Mouse (Mus musculus) cerebellum, adult 9-11 months (tissue): ENCODE data around the gene Rps6kc1.

Experiments used
- DNase-seq: peaks from one replicate; pipeline ENCODE4 v3.0.0; 2022

Rps6kc1 gene

GRCm38 (mm10) chr1:190757899-190758298 lies 153.7 kb downstream of the Rps6kc1 start:
- DNase-seq = no peak

- no peak for DNase-seq
Measured at GRCm38 (mm10) chr1:190751794-190752570, 159.6 kb downstream of the Rps6kc1 start.

GRCm38 (mm10) chr1:190748937-190749336 lies 162.6 kb downstream of the Rps6kc1 start:
- DNase-seq = no peak

- peak; percentile 5 for DNase-seq
Measured at GRCm38 (mm10) chr1:190741421-190741820, 170.1 kb downstream of the Rps6kc1 start.

GRCm38 (mm10) chr1:190732803-190733202 lies 178.8 kb downstream of the Rps6kc1 start:
- no peak for DNase-seq

- DNase-seq = no peak
Measured at GRCm38 (mm10) chr1:190729516-190730088, 182.0 kb downstream of the Rps6kc1 start.

GRCm38 (mm10) chr1:190728111-190728651 lies 183.4 kb downstream of the Rps6kc1 start:
- DNase-seq = no peak

- no peak for DNase-seq
Measured at GRCm38 (mm10) chr1:190727385-190727784, 184.2 kb downstream of the Rps6kc1 start.

GRCm38 (mm10) chr1:190724591-190725380 lies 186.8 kb downstream of the Rps6kc1 start:
- DNase-seq = no peak

GRCm38 (mm10) chr1:190723926-190724430 lies 187.6 kb downstream of the Rps6kc1 start:
- DNase-seq = no peak

GRCm38 (mm10) chr1:190713848-190714247 lies 197.7 kb downstream of the Rps6kc1 start:
- DNase-seq = no peak

- no peak for DNase-seq
Measured at GRCm38 (mm10) chr1:190697576-190697975, 214.0 kb downstream of the Rps6kc1 start.

GRCm38 (mm10) chr1:190695589-190695988 lies 216.0 kb downstream of the Rps6kc1 start:
- peak; percentile 18 for DNase-seq

- no peak for DNase-seq
Measured at GRCm38 (mm10) chr1:190690528-190691262, 220.9 kb downstream of the Rps6kc1 start.

GRCm38 (mm10) chr1:190683060-190683459 lies 228.5 kb downstream of the Rps6kc1 start:
- DNase-seq = peak; percentile 7

GRCm38 (mm10) chr1:190682021-190682926 lies 229.3 kb downstream of the Rps6kc1 start:
- DNase-seq = peak; percentile 52

- DNase-seq = no peak
Measured at GRCm38 (mm10) chr1:190675455-190675854, 236.1 kb downstream of the Rps6kc1 start.

- no peak for DNase-seq
Measured at GRCm38 (mm10) chr1:190669099-190669498, 242.5 kb downstream of the Rps6kc1 start.

GRCm38 (mm10) chr1:190667821-190668220 lies 243.7 kb downstream of the Rps6kc1 start:
- no peak for DNase-seq

GRCm38 (mm10) chr1:190667326-190667725 lies 244.2 kb downstream of the Rps6kc1 start:
- no peak for DNase-seq

- DNase-seq = no peak
Measured at GRCm38 (mm10) chr1:190665490-190665875, 246.1 kb downstream of the Rps6kc1 start.
